Mouse (Mus musculus) small intestine, adult 2 months (tissue): Measurements from ENCODE around the gene Tbx6. TPM values are rescaled to one million over a fixed set of nuclear protein-coding genes. Genes with fewer than 3 reads are reported as not detected.

Source experiments
- H3K27ac ChIP-seq: fragments of 200-500 bp; 2 replicates; pipeline ENCODE4 v1.5.1; 2012; ENCODE audit warnings: low read depth, low read length, control low read depth, inconsistent platforms; ENCODE audit not compliant: insufficient read depth
- H3K27me3 ChIP-seq: fragments of 200-500 bp; 2 replicates; pipeline ENCODE4 v1.6.1; 2012; ENCODE audit warnings: mild to moderate bottlenecking, moderate library complexity, low read length, inconsistent platforms; ENCODE audit not compliant: control insufficient read depth, insufficient read depth
- H3K36me3 ChIP-seq: fragments of 200-500 bp; 2 replicates; pipeline ENCODE4 v1.6.1; 2012; ENCODE audit warnings: mild to moderate bottlenecking, low read length, control low read depth, inconsistent platforms; ENCODE audit not compliant: control insufficient read depth, insufficient read depth
- H3K4me1 ChIP-seq: fragments of 200-500 bp; 2 replicates; pipeline ENCODE4 v1.6.1; 2012; ENCODE audit warnings: low read length, inconsistent platforms, mixed read lengths; ENCODE audit not compliant: control insufficient read depth, insufficient read depth, insufficient read length
- H3K4me3 ChIP-seq: fragments of 200-500 bp; 2 replicates; pipeline ENCODE4 v1.5.1; 2012; ENCODE audit warnings: low read depth, mild to moderate bottlenecking, control low read depth, inconsistent platforms, low read length, moderate library complexity
- CTCF ChIP-seq: fragments of 200-500 bp; IDR thresholded peaks from 2 replicates; pipeline ENCODE4 v1.5.1; 2012; ENCODE audit warnings: low read depth, mild to moderate bottlenecking, control low read depth, inconsistent platforms, low read length, moderate library complexity, mixed read lengths; ENCODE audit not compliant: insufficient replicate concordance, insufficient read length; ENCODE audit errors: extremely low read depth
- POLR2A ChIP-seq: fragments of 200-500 bp; IDR thresholded peaks from 2 replicates; pipeline ENCODE4 v1.6.1; 2012; ENCODE audit warnings: low read depth, mild to moderate bottlenecking, control low read depth, inconsistent platforms, low read length, moderate library complexity
- WGBS: fragments of 180-500 bp; shearing (Covaris S2); methylation state at CpG from one replicate; pipeline ENCODE4 v1.1.7; 2018; 5-methylcytosine and 5-hydroxymethylcytosine counted together
- polyA plus RNA-seq: library from polyadenylated mRNA; depleted of rRNA; stranded (reverse); fragments of >200 nt; gene quantifications from 2 replicates; pipeline ENCODE4 v1.2.3, GENCODE M21; 2012

Tbx6 gene
- polyA plus RNA-seq, 1 experiment, result 2.4 TPM

- Histone ChIP-seq H3K4me1 (peaks cover 23% of the 10 kb centered on the region), H3K27me3 (no peaks in the 10 kb centered on the region), H3K27ac (0 out of 2 replicates have a peak overlapping the region, but pooled peaks have one; percentile 7), H3K4me3 (peak overlapping the region; percentile 56), H3K36me3 (peaks cover 12% of the 10 kb centered on the region)
- TF ChIP-seq POLR2A (no peak; the same call in 1 of the 2 replicates), CTCF (peak; percentile 95)
- 4% methylated on average over 21 of the region's 21 CpGs for WGBS
These were observed 1.0 kb upstream of the Tbx6 start for GRCm38 (mm10) chr7:126779983-126780970.

GRCm38 (mm10) chr7:126781661-126782370 is 533 bp downstream of the Tbx6 start:
- H3K27me3 ChIP-seq, result no peaks in the 10 kb centered on the region
- H3K27ac ChIP-seq, result no peak overlapping the region
- H3K4me1 ChIP-seq, result peaks cover 16% of the 10 kb centered on the region
- WGBS, result 67% methylated on average over 11 of the region's 11 CpGs
- TF ChIP-seq POLR2A (no peak), CTCF (no peak)
- H3K4me3 ChIP-seq, result no peak overlapping the region
- H3K36me3 ChIP-seq, result peaks cover 27% of the 10 kb centered on the region

- 77% methylated on average over 13 of the region's 13 CpGs for WGBS
- H3K4me1 ChIP-seq, result peaks cover 14% of the 10 kb centered on the region
- H3K36me3 ChIP-seq, result peaks cover 35% of the 10 kb centered on the region
- no peak overlapping the region for H3K4me3 ChIP-seq
- no peaks in the 10 kb centered on the region for H3K27me3 ChIP-seq
- H3K27ac ChIP-seq, result no peak overlapping the region
- TF ChIP-seq POLR2A, result no peak
- no peak for TF ChIP-seq CTCF
These were observed 1.4 kb downstream of the Tbx6 start for GRCm38 (mm10) chr7:126782693-126783092.

GRCm38 (mm10) chr7:126784469-126784868 is 3.2 kb downstream of the Tbx6 start:
- TF ChIP-seq CTCF (no peak), POLR2A (no peak)
- H3K4me3 ChIP-seq, result no peak overlapping the region
- no peak overlapping the region for H3K27ac ChIP-seq
- peaks cover 48% of the 10 kb centered on the region for H3K36me3 ChIP-seq
- peaks cover 12% of the 10 kb centered on the region for H3K4me1 ChIP-seq
- H3K27me3 ChIP-seq, result no peaks in the 10 kb centered on the region
- WGBS, result 77% methylated on average over 7 of the region's 7 CpGs

- peaks cover 54% of the 10 kb centered on the region for H3K36me3 ChIP-seq
- H3K4me1 ChIP-seq, result peaks cover 9% of the 10 kb centered on the region
- no peak overlapping the region for H3K4me3 ChIP-seq
- H3K27ac ChIP-seq, result no peak overlapping the region
- 75% methylated on average over 4 of the region's 4 CpGs for WGBS
- no peak for TF ChIP-seq POLR2A
- no peak for TF ChIP-seq CTCF
- no peaks in the 10 kb centered on the region for H3K27me3 ChIP-seq
These were observed 3.8 kb downstream of the Tbx6 start for GRCm38 (mm10) chr7:126785056-126785455.

- Histone ChIP-seq H3K36me3 (peaks cover 55% of the 10 kb centered on the region), H3K27ac (no peak overlapping the region), H3K4me3 (no peak overlapping the region), H3K27me3 (no peaks in the 10 kb centered on the region), H3K4me1 (peaks cover 7% of the 10 kb centered on the region)
- TF ChIP-seq CTCF (no peak), POLR2A (no peak)
- WGBS, result 89% methylated on average over 14 of the region's 14 CpGs
These were observed 4.9 kb downstream of the Tbx6 start for GRCm38 (mm10) chr7:126786142-126786541.

- H3K27me3 ChIP-seq, result no peaks in the 10 kb centered on the region
- WGBS, result 81% methylated on average over 4 of the region's 4 CpGs
- H3K36me3 ChIP-seq, result peaks cover 55% of the 10 kb centered on the region
- H3K4me1 ChIP-seq, result peaks cover 4% of the 10 kb centered on the region; the same call in 1 of the 2 replicates
- TF ChIP-seq CTCF (no peak), POLR2A (no peak)
- no peak overlapping the region for H3K4me3 ChIP-seq
- no peak overlapping the region for H3K27ac ChIP-seq
These were observed 7.9 kb downstream of the Tbx6 start for GRCm38 (mm10) chr7:126789141-126789540.
